Mouse (Mus musculus) frontal cortex, adult (tissue): ENCODE measurements around the gene Aknad1.

ENCODE experiments used
- ATAC-seq: cut with Nextera tagmentation; 2 replicates; pipeline ENCODE4 v1.9.2; 2017; ENCODE audit warnings: mild to moderate bottlenecking, moderate library complexity, mixed read lengths; ENCODE audit not compliant: low TSS enrichment

The Aknad1 gene

GRCm38 (mm10) chr3:108787754-108788454, 48.4 kb downstream of the Aknad1 start:
- ATAC-seq, result no peak

GRCm38 (mm10) chr3:108788455-108788794, 49.0 kb downstream of the Aknad1 start:
- no peak for ATAC-seq

GRCm38 (mm10) chr3:108789299-108789698, 49.8 kb downstream of the Aknad1 start:
- ATAC-seq, result no peak

- no peak for ATAC-seq
These were observed 51.0 kb downstream of the Aknad1 start for GRCm38 (mm10) chr3:108790499-108790898.

- peak; percentile 69 for ATAC-seq
These were observed 51.7 kb downstream of the Aknad1 start for GRCm38 (mm10) chr3:108791054-108791706.

- no peak for ATAC-seq
These were observed 53.0 kb downstream of the Aknad1 start for GRCm38 (mm10) chr3:108792420-108792819.

GRCm38 (mm10) chr3:108794780-108795179, 55.3 kb downstream of the Aknad1 start:
- no peak for ATAC-seq

- ATAC-seq, result no peak
These were observed 56.3 kb downstream of the Aknad1 start for GRCm38 (mm10) chr3:108795554-108796299.

- no peak for ATAC-seq
These were observed 56.9 kb downstream of the Aknad1 start for GRCm38 (mm10) chr3:108796386-108796785.

GRCm38 (mm10) chr3:108797723-108798122, 58.3 kb downstream of the Aknad1 start:
- ATAC-seq, result no peak

- no peak for ATAC-seq
These were observed 58.9 kb downstream of the Aknad1 start for GRCm38 (mm10) chr3:108798375-108798774.

- ATAC-seq, result peak; percentile 92
These were observed 66.2 kb downstream of the Aknad1 start for GRCm38 (mm10) chr3:108805622-108806021.

GRCm38 (mm10) chr3:108810747-108811263, 71.3 kb downstream of the Aknad1 start:
- peak; percentile 71 for ATAC-seq

- peak; percentile 92 for ATAC-seq
These were observed 76.2 kb downstream of the Aknad1 start for GRCm38 (mm10) chr3:108815631-108816030.

- no peak for ATAC-seq
These were observed 91.0 kb downstream of the Aknad1 start for GRCm38 (mm10) chr3:108830493-108830892.

GRCm38 (mm10) chr3:108831750-108832149, 92.3 kb downstream of the Aknad1 start:
- ATAC-seq, result peak; percentile 91
